Mouse (Mus musculus): Measurements from ENCODE around the gene Dok3.
A peak's percentile ranks its signal among the peaks of the same experiment; 100 is the strongest.
"Not testable (repeated sequence)": the region's sequence is repeated elsewhere in the genome, so short reads cannot be mapped to it uniquely, and the experiment has no call there.

Dok3 gene

DNA sequence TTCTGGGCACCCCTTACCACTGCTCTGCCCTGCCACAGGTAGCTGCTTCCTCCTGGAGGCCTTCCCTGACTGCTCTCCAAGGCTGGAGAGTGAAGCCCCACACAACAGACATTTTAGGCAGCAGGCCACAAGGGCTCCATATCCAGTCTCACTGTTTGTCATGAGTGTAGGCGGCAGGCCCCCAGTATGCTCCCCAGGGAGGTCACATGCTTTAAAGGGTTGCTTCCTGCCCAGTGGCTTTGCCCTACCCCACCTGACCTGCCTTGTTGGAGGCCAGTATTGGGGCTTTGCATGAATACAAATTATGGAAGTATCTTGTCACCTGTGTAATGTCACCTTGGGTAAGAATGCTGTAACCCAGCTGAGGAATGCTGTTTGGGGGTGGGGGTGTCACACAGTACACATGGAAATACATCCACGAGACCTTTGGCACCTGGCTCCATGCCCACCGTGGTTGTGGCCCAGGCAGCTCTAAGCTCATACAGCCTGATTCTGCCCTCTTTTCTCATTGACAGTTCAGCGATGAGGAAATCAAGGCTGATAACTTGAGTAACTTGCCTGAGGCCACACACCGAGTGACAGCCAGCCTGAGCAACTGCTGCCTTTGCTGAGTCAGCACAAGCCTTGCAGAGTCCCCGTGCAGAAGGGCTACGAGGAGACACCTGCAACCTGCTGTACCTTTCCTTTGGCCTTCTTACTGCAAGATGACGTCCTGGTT lies at the start of gene Dok3:
TSS of gene Dok3 (minus strand) at position 99 of the 718 bp plus-strand sequence.
- DNase-seq: peak in 1 of 2 experiments; percentile 48

DNA sequence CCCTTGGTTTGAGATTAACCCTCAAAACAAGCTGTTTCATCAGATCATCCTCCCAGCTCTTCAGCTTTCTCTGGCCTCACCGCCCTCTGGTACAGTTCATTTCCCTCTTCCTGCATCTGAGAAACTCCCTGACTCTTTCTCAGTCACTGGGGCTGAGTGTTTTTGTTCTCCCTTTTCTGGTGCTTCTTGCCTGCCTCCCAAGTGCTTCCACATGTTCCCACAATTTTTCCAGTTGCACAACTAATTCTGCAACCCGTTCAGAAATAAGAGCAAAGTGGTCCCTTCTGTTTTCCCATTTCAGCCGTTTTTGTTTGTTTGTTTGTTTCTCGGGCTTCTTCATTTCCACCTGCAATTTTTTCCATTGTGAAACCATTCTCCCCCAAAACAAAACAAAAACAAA lies 49.0 kb upstream of the Dok3 start:
- DNase-seq: no peak

DNA sequence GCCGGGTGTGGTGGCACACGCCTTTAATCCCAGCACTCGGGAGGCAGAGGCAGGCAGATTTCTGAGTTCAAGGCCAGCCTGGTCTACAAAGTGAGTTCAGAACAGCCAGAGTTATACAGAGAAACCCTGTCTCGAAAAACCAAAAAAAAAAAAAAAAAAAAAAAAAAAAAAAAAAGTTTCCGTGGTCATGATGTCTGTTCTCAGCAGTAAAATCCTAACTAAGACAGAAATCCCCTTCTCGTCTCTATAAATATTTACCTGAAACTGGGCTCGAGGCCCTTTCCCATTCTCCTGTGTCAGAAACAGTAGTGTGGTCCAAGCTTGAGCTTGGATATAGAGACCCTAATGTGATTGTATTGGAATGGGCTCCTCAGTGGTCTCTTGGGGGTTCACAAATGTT lies 47.8 kb upstream of the Dok3 start:
- not testable (repeated sequence) for DNase-seq

DNA sequence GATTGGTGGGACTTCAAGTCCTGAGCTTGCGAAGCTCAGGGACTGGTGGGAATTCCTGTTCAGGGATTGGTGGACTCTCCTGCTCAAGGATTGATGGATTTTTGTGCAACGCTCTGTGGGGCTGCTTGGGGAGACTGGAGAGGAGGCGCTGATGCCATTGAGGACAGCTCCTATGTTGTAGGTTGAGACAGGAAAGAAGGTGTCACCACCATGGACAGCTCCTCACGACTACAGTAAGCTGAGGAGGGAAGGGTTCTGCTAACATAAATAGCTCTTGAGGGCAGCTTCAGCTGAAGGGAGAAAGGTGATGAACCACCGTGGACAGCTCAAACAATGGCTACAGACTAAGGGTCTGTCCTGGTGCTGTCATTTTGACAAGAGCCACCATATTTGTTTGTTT lies 46.8 kb upstream of the Dok3 start:
- DNase-seq: no peak

DNA sequence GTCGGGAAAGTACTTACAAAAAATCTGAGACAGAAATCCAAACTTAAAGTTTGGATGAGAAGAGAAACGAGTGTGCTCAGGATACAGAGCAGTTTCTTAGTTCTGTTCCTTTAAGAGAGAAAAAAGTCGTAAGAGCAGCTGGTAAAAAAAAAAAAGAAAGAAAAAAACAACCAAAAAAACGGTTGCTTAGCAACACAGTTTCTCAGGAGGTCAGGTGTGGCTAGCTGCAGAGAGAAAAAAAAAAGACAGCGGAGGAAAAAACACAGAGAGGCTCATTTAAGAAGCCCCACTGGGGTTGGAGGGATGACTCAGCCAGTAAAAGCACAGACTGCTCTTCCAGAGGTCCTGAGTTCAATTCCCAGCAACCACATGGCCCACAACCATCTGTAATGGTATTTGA lies 45.2 kb upstream of the Dok3 start:
- no peak for DNase-seq

DNA sequence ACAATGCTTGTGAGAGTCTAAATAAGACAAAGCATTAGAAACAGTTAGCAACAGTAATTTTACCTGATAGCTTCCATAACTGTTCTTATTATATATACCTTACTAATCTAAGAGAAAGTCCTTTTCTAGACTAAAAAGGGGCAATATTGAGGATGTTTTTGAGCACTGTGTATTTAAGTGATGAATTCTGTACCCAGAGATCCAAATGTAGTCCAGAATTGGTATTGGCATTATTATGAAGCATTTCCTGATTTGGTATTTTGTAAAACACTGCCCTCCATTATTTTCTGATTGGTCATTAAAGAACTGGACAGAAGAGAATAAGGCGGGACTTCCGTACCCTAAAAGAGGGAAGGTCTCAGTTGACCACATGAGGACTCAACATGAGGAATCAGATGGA lies 44.3 kb upstream of the Dok3 start, which contains the start of gene Tmed9:
TSS of gene Tmed9 (plus strand) at position 301 of the 400 bp plus-strand sequence.
- DNase-seq: no peak

DNA sequence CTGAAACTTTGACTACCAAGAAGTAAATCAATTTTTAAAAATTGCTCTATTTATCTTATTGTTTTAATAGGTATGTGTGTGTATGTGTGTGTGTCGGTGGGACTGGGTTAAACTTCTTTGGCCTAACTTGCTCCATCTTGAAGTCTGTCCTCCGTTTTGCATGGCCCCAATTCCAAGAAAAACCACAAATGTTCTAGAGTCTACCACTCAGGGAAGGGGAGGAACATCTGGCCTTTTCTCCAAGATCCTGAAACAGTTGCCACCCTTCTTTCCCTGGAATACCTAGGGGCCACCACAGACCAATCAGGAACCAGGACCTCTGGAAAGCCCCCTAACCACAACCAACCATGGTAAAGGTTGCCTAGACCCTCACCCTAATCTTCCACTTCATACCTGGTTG lies 42.9 kb upstream of the Dok3 start:
- DNase-seq: no peak

DNA sequence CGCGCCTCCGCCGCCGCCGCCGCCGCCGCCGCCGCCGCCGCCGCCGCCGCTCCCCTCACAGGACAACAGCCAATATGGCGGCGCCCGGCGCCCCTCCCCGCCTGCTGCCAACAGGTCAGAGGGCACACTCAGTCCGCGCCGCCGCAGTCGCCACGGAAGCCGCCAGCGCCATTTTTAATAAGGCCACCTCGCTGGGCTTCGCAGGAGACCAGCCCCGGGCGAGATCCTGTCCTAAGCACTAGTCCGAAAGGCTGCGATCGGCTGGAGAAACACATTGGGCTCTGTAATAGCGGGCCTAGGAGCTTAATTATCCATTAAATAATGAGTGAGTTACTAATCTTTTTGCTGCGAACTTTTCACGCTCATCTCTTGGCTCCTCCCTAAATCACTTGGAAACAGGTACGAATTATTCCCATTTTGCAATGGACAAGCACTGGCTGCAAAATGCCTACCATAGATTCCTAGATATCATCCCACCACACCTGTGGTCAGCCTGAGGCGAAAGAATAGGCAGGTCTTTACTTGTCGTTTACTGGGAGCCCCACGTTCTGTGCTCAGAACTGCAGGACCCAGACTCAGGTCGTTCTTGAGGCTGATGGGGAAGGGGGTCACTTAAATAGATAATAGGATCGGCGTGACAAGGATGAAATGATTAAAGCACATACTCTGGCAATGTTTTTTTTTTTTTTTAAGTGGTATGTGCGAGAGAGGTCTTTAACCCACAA lies 42.1 kb upstream of the Dok3 start, which contains the start of gene Fam193b:
TSS of gene Fam193b (minus strand) at position 94 of the 725 bp plus-strand sequence.
- DNase-seq: peak; percentile 96 to 97

DNA sequence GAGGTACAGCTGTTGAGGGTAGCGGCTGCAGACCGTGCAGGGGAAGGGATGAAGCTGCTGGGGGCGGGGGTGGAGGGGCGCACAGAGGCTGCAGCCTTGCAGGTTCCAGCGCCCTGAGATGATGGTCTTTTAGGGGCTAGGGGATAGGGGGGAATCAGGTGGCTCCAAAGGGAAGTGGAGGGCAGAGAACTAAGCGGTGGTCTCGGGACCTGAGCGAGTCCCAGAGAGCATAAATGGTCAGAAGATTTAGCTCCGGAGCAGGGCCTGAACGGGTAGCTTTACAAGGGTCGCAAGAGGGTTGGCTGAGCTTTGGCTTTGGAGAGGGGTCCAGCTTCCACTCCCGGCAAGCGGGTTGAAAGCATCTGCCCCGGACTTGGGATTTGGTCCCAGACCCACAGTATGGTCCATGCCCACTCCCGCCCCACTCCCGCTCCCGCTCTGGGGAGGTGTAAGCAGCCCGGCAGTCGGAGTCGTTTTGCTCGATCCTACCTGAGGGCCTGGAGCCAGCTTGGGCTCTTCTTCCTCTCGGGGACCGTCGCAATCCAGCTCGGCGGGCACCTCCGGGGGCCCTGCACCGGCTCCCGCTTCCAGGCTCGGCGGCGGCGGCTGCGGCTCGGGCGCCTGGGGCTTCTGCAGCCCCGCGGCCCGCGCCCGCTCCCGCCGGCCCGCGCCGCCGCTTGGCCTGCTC lies 41.3 kb upstream of the Dok3 start:
- DNase-seq: peak in 1 of 2 experiments; percentile 51

DNA sequence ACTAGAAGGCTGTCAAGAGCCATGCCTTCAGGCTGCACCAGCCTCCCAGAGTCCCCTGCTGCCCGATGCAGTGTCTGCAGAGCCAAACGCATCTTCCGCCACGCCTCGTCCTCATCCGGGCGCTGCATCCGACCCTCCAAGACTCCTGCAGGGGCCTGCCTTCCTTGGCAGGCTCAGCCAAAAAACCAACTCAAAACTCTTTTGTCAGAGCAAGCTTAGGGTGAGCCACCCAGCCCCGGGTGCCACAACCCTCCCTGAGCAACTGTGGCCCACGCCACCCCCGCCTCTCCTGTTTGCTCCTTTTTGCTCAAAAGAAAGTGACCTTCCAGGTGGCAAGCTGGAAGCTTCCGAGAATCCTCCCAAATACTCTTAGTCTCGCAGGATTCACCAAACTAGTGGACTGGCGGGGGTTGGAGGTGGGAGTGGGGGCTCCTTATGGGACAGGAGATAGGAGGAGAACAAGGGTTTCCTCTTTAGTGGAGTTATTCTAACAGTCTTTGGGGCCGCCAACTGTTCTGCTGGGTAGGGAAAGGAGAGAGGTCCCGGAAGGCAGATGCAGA lies 40.7 kb upstream of the Dok3 start:
- DNase-seq: peak; percentile 22 to 62

DNA sequence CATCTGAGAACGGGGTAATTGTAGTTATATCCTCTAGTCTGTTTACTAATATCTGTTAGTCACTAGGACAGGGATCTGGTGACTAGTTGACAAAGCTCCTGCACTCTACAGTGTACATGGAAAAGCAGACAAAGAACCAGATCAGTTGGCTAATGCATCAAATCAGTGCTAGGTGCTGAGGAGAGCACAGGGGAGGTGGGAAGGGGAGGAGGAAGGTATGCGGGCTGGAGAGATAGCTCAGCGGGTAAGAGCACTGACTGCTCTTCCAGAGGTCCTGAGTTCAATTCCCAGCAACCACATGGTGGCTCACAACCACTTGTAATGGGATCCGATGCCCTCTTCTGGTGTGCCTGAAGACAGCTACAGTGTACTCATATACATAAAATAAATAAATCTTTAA lies 39.4 kb upstream of the Dok3 start:
- DNase-seq: not testable (repeated sequence)

DNA sequence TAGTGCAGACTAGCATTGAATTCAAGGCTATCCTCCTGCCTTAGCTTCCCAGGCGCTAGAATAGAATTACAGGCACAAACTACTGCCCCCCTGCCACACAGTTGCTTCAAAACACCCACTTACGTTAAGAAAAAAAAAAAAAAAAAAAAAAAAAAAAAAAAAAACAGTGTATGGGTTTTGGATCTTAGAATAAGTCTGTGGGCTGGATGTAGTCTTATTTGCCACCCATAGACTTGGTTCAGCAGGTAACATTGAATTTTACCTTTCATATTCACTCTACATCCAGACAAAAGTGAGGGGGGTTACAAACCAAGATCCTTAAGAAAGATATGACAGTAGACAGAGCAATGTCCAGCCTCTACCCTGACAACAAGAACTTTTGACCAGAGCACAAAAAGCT lies 38.9 kb upstream of the Dok3 start:
- no peak for DNase-seq

DNA sequence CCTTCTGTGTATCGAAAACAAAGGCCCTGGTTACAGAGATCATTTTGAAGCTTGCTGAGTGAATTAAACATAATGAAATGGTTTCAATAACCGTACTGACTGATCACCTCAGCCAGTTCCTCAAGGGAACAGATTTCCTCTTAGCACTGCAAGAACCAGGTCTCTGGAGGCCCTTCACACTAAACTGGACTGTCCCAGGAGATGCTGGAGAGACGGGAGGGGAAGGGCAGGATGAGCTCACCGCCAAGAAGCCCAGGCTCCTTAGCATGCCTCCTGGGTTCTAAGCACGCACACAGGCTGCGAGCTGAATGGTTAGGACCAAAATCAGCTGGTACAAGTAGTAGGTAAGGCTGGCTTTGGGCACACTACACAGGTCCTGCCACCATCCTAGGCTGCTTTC lies 37.9 kb upstream of the Dok3 start:
- DNase-seq: no peak

DNA sequence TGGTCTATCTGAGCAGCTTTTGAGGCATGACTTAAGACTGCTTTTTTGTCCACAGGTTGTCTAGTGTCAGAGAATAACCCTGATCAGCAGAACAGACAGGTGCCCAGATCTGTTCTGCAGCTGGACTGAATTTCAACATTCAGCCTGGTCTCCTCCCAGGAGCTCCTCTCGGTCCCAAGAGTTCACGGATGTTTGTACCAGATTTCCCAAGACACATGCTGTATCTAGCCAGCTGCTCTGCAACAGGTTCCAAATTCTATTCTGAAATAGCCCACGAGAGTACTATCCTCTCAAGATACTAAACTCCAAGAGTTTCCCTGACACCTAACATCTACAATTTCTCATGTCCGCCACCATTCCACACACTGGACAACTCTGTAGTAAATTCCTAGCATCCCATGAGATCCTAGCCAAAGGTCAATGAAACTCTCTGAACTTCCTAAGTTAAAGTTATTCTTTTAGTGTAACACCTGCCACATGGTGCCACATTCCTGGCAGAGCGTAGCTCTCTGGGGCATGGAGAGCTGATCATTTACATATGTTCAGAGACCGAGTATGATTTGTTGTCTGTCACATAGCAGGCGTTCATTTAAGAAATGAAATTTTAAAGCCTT lies 34.3 kb upstream of the Dok3 start:
- no peak for DNase-seq

DNA sequence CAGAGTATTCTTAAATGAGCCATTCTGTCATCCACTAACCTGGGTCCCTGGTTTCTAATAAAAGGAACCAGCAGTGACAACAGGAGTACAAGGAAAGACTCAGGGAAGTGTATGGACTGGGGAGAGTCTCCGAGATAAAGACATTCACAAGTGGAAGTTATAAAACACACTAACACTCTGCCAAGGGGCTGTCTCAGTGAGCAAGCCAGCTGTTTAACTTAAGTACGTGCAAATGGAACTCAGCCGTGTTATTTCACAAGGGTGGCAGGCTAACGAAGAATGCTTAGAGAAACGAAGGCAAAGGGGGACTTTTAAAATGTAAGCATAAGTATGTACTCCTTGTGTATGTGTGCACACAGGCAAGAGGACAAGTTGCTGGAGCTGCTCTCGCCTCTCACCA lies 28.4 kb upstream of the Dok3 start:
- peak; percentile 28 to 43 for DNase-seq

DNA sequence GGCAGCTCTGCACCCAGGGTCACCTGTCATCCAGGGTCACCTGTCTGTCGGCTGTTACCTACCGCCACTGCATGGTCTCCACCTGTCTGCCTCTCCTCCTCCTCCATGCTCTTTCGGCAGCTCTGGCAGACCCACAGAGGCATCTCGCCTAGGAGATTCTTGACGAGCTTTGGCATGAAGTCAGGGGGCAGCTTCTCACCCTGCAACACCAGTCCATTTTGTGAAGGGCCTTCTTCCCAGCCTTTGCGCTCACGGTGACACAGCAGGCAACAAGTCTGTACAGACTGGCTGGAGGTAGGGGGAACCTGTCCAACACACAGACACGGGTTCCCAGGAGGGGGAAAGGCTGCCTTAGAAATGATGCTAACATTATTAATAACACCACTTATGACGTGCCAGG lies 26.8 kb upstream of the Dok3 start:
- DNase-seq: no peak

DNA sequence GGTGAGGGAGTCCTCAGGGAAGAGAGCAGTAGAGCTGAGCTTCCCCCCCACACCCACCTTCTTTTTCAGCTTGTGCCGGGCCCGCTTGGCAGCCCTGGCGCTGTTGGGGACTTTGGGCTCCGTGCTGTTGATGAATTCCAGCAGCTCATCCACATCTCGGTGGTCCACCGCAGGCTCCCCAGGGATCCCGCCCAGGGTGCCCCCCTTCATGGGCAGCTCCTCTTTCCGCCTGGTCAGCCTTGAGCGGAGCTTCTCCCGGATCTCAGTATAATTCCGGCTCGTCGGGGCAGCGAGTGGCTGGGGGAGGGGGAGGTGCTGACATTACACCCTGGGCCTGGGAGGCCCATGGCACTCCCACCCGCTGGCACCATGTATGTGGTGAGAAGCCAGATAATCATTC lies 20.0 kb upstream of the Dok3 start:
- DNase-seq: peak in 1 of 2 experiments; percentile 22

DNA sequence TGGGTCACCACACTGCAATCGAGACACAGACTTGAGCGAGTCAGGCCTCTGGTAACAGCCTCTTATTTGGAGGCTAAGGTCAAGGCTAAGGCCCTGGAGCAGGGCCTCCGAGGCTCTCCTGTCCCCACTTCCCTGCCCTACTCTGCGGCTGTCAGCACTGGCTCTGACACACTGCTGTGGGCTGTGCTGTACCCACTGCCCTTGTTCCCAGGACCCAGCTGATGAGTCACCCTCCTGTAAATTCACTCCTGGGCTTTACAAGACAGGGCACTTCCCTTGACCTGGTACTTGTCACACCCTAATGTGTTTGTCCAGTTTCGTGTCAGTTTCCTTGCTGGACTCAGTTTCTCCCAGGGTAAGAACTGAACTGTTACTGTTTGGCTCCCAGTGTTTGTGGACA lies 19.3 kb upstream of the Dok3 start:
- DNase-seq: no peak

DNA sequence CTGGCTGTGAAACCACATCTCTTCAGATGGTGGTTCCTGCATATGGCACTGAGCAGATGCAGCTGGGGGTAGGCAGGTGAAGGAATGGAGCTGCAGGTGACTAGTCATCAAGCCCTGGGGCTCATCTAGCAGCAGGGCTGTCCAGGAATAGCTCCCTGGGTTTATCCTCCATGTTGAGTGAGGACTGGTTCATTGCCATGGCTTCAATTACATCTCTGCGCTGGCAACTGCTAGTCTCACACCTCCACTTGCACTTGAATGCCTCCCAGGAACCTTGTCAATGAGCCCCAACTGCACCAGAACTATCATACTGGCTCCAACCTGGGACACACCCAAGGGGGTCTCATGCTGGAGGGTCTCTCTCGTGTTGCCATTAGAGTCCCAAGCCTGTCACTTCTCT lies 18.8 kb upstream of the Dok3 start:
- DNase-seq: no peak

DNA sequence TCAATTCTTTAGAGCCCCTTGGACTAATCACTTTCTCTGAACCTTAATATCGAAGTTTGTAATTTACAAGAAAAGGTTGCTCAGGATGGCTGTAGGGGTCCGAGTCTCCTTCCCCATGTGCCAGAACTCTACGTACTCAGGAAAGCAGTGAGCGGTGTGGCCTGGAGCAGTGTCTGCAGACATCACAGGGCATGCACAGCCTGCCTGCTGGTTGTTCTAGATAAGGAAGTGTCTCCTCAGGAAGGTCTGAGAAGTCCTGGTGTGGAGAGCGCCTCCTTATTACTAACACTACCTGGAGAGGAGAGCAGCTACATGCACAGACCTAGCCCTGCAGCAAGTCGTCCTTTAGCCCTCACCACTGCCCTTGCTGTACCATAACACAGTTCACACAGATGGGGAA lies 15.7 kb upstream of the Dok3 start:
- DNase-seq: no peak

DNA sequence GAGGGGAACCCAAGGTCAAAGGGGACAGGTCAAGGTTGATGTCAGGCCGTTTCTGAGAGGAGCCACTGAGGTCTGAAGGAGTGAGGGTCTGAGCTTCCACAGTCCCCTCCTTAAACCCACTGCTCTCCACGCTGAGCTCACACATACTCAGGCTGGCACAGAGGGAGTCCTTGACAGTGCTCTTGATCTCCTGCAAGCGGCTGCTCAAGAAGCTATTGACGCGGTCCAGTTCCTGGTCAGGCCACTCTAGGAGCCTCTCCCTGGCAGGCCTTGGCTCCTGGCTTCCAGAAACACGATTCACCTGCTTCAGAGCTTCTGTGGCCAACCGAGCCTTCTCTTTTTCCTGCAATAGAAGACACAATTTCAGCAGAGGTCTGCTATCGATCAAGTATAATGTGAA lies 14.4 kb upstream of the Dok3 start:
- peak; percentile 33 to 76 for DNase-seq

DNA sequence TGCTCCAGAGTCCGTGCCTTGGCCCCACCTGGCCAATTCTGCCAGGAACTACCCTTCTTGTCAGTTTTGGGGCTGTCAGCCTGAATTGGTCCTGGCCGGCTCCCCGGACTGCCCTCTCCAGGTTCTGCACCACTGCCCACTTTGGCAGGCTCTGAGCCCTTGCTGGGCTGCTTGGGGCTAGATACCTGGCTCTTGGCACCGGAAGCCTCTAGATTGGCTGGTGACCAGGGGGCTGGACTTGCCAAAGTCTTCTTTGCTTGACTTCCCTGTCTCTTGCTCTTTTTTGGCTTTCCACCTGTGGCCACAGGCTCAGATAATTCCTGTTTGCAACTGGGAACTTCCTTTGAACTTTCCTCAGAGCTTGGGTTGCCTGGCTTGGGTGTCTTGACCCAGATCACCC lies 13.8 kb upstream of the Dok3 start:
- peak; percentile 51 to 76 for DNase-seq

DNA sequence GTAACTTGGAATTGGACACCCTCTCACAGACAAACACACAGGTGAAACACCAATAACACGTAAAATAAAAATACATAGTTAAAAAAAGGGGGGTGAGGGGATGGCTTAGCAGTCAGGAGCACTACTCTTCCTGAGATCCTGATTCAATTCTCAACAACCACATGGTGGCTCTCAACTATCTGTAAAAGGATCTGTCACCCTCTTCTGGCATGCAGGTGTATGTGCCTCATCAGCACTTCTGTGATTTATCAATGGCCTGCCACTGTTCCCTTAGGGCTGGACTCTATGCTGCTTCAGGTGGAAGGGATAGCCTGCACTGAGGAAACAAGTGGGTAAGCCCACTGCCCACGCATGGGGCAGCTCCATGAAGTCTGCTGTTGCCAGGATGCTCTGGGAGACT lies 11.8 kb upstream of the Dok3 start:
- DNase-seq: peak in 1 of 2 experiments; percentile 42
